Mouse (Mus musculus) embryonic fibroblast, embryonic 13.5 days (primary cell): ENCODE results near the gene Csrnp1.

ENCODE experiments used
- CTCF ChIP-seq: IDR thresholded peaks from 2 replicates; pipeline ENCODE4 v1.5.1; 2011; ENCODE audit warnings: mild to moderate bottlenecking, control low read depth, low read length, moderate library complexity, borderline replicate concordance; ENCODE audit not compliant: insufficient read depth
- POLR2A ChIP-seq: IDR thresholded peaks from 2 replicates; pipeline ENCODE4 v1.6.1; 2011; ENCODE audit warnings: low read depth, mild to moderate bottlenecking, control low read depth, low read length, moderate library complexity

GRCm38 (mm10) chr9:119939646-119940045 lies 44.8 kb downstream of the Csrnp1 start:
- TF ChIP-seq POLR2A = no peak
- TF ChIP-seq CTCF = no peak
